Mouse (Mus musculus): Measurements from ENCODE around the gene Crabp2. TPM values are rescaled to one million over a fixed set of nuclear protein-coding genes. Genes with fewer than 3 reads are reported as not detected.

Crabp2 gene
- total and polyA plus RNA-seq, 2 experiments from 2014 or later = 28.6 to 46.3 TPM

- no peak for ATAC-seq
These were observed 33.7 kb downstream of the Crabp2 start for GRCm38 (mm10) chr3:87981894-87982835.

GRCm38 (mm10) chr3:87982836-87983601 lies 34.6 kb downstream of the Crabp2 start:
- no peak for TF ChIP-seq CTCF (IDR thresholded peaks at IDR 0.05; ENCODE audit: low read depth)
- Histone ChIP-seq H3K4me1 (ENCODE audit: insufficient read depth, low read length) (peaks cover 19% of the 10 kb centered on the region), H3K9me3 (ENCODE audit: low read length) (no peaks in the 10 kb centered on the region), H3K27me3 (ENCODE audit: insufficient read depth, low read length) (no peaks in the 10 kb centered on the region), H3K4me3 (ENCODE audit: low read length) (no peak overlapping the region), H3K27ac (peak overlapping the region; percentile 58; the same call in 1 of the 2 replicates), H3K4me2 (ENCODE audit: low read depth, low read length) (0 out of 2 replicates have a peak overlapping the region, but pooled peaks have one; percentile 0), H3K36me3 (ENCODE audit: insufficient read depth, low read length) (no peaks in the 10 kb centered on the region), H3K9ac (replicated peaks; ENCODE audit: low read length) (no peak overlapping the region; the same call in 1 of the 2 replicates)
- 16% methylated on average over 13 of the region's 13 CpGs for WGBS
- ATAC-seq (0 out of 2 replicates have a peak, but pooled peaks have one; percentile 1), DNase-seq (ENCODE audit: low spot score) (no peak)

More at GRCm38 (mm10) chr3:87981894-87982835, 33.7 kb downstream of the Crabp2 start:
- H3K4me1 ChIP-seq (ENCODE audit: insufficient read depth, low read length) = peaks cover 19% of the 10 kb centered on the region
- H3K9ac ChIP-seq (replicated peaks; ENCODE audit: low read length) = no peak overlapping the region
- H3K36me3 ChIP-seq (ENCODE audit: insufficient read depth, low read length) = no peaks in the 10 kb centered on the region
- WGBS = 36% methylated on average over 12 of the region's 12 CpGs
- H3K27me3 ChIP-seq (ENCODE audit: insufficient read depth, low read length) = no peaks in the 10 kb centered on the region
- no peaks in the 10 kb centered on the region for H3K9me3 ChIP-seq (ENCODE audit: low read length)
- H3K4me3 ChIP-seq (ENCODE audit: low read length) = no peak overlapping the region
- H3K4me2 ChIP-seq (ENCODE audit: low read depth, low read length) = 0 out of 2 replicates have a peak overlapping the region, but pooled peaks have one; percentile 0
- TF ChIP-seq CTCF (IDR thresholded peaks at IDR 0.05; ENCODE audit: low read depth) = no peak
- H3K27ac ChIP-seq = peak overlapping the region; percentile 58
- no peak for DNase-seq (ENCODE audit: low spot score)

GRCm38 (mm10) chr3:87983627-87984026 lies 35.2 kb downstream of the Crabp2 start:
- Histone ChIP-seq H3K9ac (replicated peaks; ENCODE audit: low read length) (no peak overlapping the region), H3K27ac (no peak overlapping the region), H3K4me3 (ENCODE audit: low read length) (no peak overlapping the region), H3K4me2 (ENCODE audit: low read depth, low read length) (no peak overlapping the region), H3K36me3 (ENCODE audit: insufficient read depth, low read length) (no peaks in the 10 kb centered on the region), H3K27me3 (ENCODE audit: insufficient read depth, low read length) (no peaks in the 10 kb centered on the region), H3K9me3 (ENCODE audit: low read length) (no peaks in the 10 kb centered on the region), H3K4me1 (ENCODE audit: insufficient read depth, low read length) (peaks cover 19% of the 10 kb centered on the region)
- TF ChIP-seq CTCF (IDR thresholded peaks at IDR 0.05; ENCODE audit: low read depth) = no peak
- ATAC-seq (no peak), DNase-seq (ENCODE audit: low spot score) (no peak)
- 45% methylated on average over 6 of the region's 6 CpGs for WGBS

GRCm38 (mm10) chr3:87984094-87984493 lies 35.6 kb downstream of the Crabp2 start:
- ATAC-seq (no peak), DNase-seq (ENCODE audit: low spot score) (no peak)
- Histone ChIP-seq H3K27ac (no peak overlapping the region), H3K4me3 (ENCODE audit: low read length) (no peak overlapping the region), H3K9ac (replicated peaks; ENCODE audit: low read length) (no peak overlapping the region), H3K36me3 (ENCODE audit: insufficient read depth, low read length) (no peaks in the 10 kb centered on the region), H3K27me3 (ENCODE audit: insufficient read depth, low read length) (no peaks in the 10 kb centered on the region), H3K4me1 (ENCODE audit: insufficient read depth, low read length) (peaks cover 19% of the 10 kb centered on the region), H3K4me2 (ENCODE audit: low read depth, low read length) (no peak overlapping the region), H3K9me3 (ENCODE audit: low read length) (no peaks in the 10 kb centered on the region)
- no peak for TF ChIP-seq CTCF (IDR thresholded peaks at IDR 0.05; ENCODE audit: low read depth)
- WGBS = 28% methylated on average over 3 of the region's 3 CpGs

GRCm38 (mm10) chr3:87985505-87986320 lies 37.2 kb downstream of the Crabp2 start:
- Histone ChIP-seq H3K9me3 (ENCODE audit: low read length) (no peaks in the 10 kb centered on the region), H3K4me2 (ENCODE audit: low read depth, low read length) (no peak overlapping the region), H3K27ac (peak overlapping the region; percentile 48), H3K4me1 (ENCODE audit: insufficient read depth, low read length) (peaks cover 19% of the 10 kb centered on the region), H3K9ac (replicated peaks; ENCODE audit: low read length) (no peak overlapping the region), H3K36me3 (ENCODE audit: insufficient read depth, low read length) (no peaks in the 10 kb centered on the region), H3K27me3 (ENCODE audit: insufficient read depth, low read length) (no peaks in the 10 kb centered on the region), H3K4me3 (ENCODE audit: low read length) (no peak overlapping the region)
- DNase-seq (ENCODE audit: low spot score) (no peak), ATAC-seq (peak; percentile 10; the same call in 1 of the 2 replicates)
- no peak for TF ChIP-seq CTCF (IDR thresholded peaks at IDR 0.05; ENCODE audit: low read depth)
- WGBS = 12% methylated on average over 12 of the region's 12 CpGs

- H3K36me3 ChIP-seq (ENCODE audit: insufficient read depth, low read length) = no peaks in the 10 kb centered on the region
- H3K4me3 ChIP-seq (ENCODE audit: low read length) = peak overlapping the region; percentile 30
- ATAC-seq = peak; percentile 86
- 1% methylated on average over 17 of the region's 17 CpGs for WGBS
- peak overlapping the region; percentile 67 for H3K27ac ChIP-seq
- no peaks in the 10 kb centered on the region for H3K9me3 ChIP-seq (ENCODE audit: low read length)
- H3K4me2 ChIP-seq (ENCODE audit: low read depth, low read length) = peak overlapping the region; percentile 60
- TF ChIP-seq CTCF (IDR thresholded peaks at IDR 0.05; ENCODE audit: low read depth) = peak; percentile 99
- DNase-seq (ENCODE audit: low spot score) = peak; percentile 99
- H3K27me3 ChIP-seq (ENCODE audit: insufficient read depth, low read length) = no peaks in the 10 kb centered on the region
- H3K4me1 ChIP-seq (ENCODE audit: insufficient read depth, low read length) = peaks cover 17% of the 10 kb centered on the region
- H3K9ac ChIP-seq (replicated peaks; ENCODE audit: low read length) = peak overlapping the region; percentile 39
These were observed 38.4 kb downstream of the Crabp2 start for GRCm38 (mm10) chr3:87986868-87987267.

All from hindbrain, postnatal 0 days (tissue).